In the genomic region with DNA sequence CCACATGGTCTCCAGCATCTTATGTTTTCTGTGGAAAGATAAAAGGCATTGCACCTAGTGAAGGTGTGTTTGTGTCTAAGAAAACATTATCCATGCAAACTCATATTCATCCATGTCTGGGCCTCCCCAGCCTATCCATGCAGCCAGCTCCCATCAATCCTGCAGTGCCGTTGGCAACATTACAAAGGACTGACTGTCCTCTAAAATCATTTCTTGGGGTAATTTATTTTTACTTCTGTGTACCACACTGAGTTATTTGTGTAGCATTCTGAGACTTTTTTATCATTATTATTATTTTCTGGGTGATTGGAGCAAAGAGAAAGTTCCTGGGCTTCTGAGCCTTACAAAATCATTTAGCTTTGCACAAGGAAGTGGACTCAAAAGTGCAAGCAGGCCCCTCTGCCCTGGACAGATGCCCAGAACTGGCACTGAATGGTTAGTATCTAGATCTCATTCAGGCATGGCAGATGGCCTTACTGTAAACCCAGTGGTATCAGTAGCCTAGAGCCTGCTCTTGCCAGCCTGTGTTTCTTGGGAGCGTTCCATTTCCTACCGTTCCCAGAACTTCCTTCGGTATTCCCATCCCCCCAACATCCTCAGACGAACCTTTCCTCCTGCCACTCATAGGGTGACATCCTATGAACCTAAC, we compare ENCODE assay signal across 7 mouse cellular contexts.
DNase-seq lines count a peak whose midpoint lies in the region; ATAC-seq and TF ChIP-seq lines count a peak whose summit lies in the region.

No protein-coding gene starts in this region.

- ATAC-seq in kidney, embryonic 16.5 days (ENCODE audit: low FRiP score, low TSS enrichment), result peak; percentile 67; the same call in 1 of the 2 replicates
- no peak for ATAC-seq in liver, embryonic 12.5 days

- peak overlapping the region; percentile 42; the same call in 1 of the 2 replicates for H3K27ac ChIP-seq in left cerebral cortex, adult 2 months
- H3K27ac ChIP-seq in kidney, embryonic 16.5 days (ENCODE audit: low read length), result peak overlapping the region; percentile 60
- no peak overlapping the region for H3K27ac ChIP-seq in liver, embryonic 12.5 days

- H3K27me3 ChIP-seq in kidney, embryonic 16.5 days (ENCODE audit: insufficient read depth, low read length), result no peaks in the 10 kb centered on the region
- H3K27me3 ChIP-seq in liver, embryonic 12.5 days (replicated peaks), result no peaks in the 10 kb centered on the region

- no peak for TF ChIP-seq CTCF in left cerebral cortex, adult 2 months (IDR thresholded peaks at IDR 0.05)
- no peak for TF ChIP-seq CTCF in brain, embryonic 14.5 days (IDR thresholded peaks at IDR 0.05; ENCODE audit: borderline replicate concordance, extremely low read depth, insufficient read depth, insufficient read length)

- intact Hi-C loops in left cerebral cortex, adult 2 months (cut with DNase I), result loop anchor here (5.0 kb wide), 1 partner anchor 71 kb away; no protein-coding TSS in a partner anchor
- intact Hi-C loops in left cerebral cortex, postnatal 36 days (cut with DNase I), result no loop called here
- intact Hi-C loops in gastrocnemius, postnatal 36 days (cut with DNase I), result no loop called here

- peaks cover 3% of the 10 kb centered on the region; the same call in 1 of the 2 replicates for H3K4me1 ChIP-seq in kidney, embryonic 16.5 days (ENCODE audit: insufficient read depth, low read length)
- H3K4me1 ChIP-seq in liver, embryonic 12.5 days, result no peaks in the 10 kb centered on the region

- no peaks in the 10 kb centered on the region for H3K36me3 ChIP-seq in kidney, embryonic 16.5 days (ENCODE audit: insufficient read depth, low read length)
- no peaks in the 10 kb centered on the region for H3K36me3 ChIP-seq in liver, embryonic 12.5 days

- no peak for TF ChIP-seq POLR2A in brain, embryonic 14.5 days (IDR thresholded peaks at IDR 0.05; ENCODE audit: borderline replicate concordance, extremely low read depth, insufficient read depth, insufficient read length, poor library complexity, severe bottlenecking)

- H3K9me3 ChIP-seq in kidney, embryonic 16.5 days (ENCODE audit: low read length), result no peaks in the 10 kb centered on the region
- no peaks in the 10 kb centered on the region for H3K9me3 ChIP-seq in liver, embryonic 12.5 days (replicated peaks)

- 62% methylated on average over 5 of the region's 5 CpGs for WGBS in kidney, embryonic 16.5 days
- 50% methylated on average over 5 of the region's 5 CpGs for WGBS in liver, embryonic 12.5 days (ENCODE audit: insufficient replicate concordance)

- H3K9ac ChIP-seq in kidney, embryonic 16.5 days (replicated peaks; ENCODE audit: low read length), result no peak overlapping the region
- H3K9ac ChIP-seq in liver, embryonic 12.5 days, result no peak overlapping the region

- no peak overlapping the region for H3K4me2 ChIP-seq in kidney, embryonic 16.5 days (replicated peaks; ENCODE audit: low read depth, low read length)
- no peak overlapping the region for H3K4me2 ChIP-seq in liver, embryonic 12.5 days

- no peak overlapping the region for H3K4me3 ChIP-seq in left cerebral cortex, adult 2 months
- no peak overlapping the region for H3K4me3 ChIP-seq in kidney, embryonic 16.5 days (ENCODE audit: low read length)
- H3K4me3 ChIP-seq in liver, embryonic 12.5 days, result no peak overlapping the region

- no peak for DNase-seq in left cerebral cortex, adult 2 months (ENCODE audit: extremely low spot score in 1 of 2, low spot score in 2 of 2)
- no peak for DNase-seq in left cerebral cortex, postnatal 36 days (ENCODE audit: low spot score in 2 of 2)
- peak; percentile 20 for DNase-seq in adrenal gland, adult 8-10 months
- peak; percentile 94 for DNase-seq in brain, embryonic 14.5 days (ENCODE audit: low read depth)
- no peak for DNase-seq in gastrocnemius, postnatal 36 days

Comparison
In these comparisons a context has a peak if more than half of its experiments do, and no peak if none do; other contexts are left out.
1. DNase-seq: peak in adrenal gland, adult 8-10 months (single experiment) and brain, embryonic 14.5 days (single experiment); none in left cerebral cortex, adult 2 months (0 of 2), left cerebral cortex, postnatal 36 days (0 of 2) and gastrocnemius, postnatal 36 days (0 of 2).